Mouse (Mus musculus): ENCODE measurements around the gene Fam172a. TPM values are rescaled to one million over a fixed set of nuclear protein-coding genes. Genes with fewer than 3 reads are reported as not detected.

Gene Fam172a
- total RNA-seq, 2 experiments from 2014 or later = 22.4 to 50.6 TPM

DNA sequence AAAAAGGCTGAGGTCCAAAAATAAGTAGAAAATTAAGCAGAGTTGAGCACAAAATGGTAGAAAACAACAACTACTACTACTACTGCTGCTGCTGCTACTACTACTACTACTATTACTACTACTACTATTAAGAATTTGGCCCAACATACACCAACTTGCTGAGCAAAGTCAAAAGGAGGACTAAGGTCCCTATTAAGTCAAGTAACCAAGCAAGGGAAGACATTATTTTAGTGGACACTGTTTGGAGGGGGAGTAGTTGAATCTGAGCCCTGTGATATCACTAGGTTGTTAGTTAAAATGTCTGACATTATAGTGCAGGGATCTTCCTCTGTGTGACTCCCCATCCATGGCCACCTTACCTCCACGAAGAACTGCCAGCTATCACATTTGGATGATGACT lies 476.2 kb downstream of the Fam172a start:
- no peak for ATAC-seq (replicated peaks; ENCODE audit: poor library complexity)

DNA sequence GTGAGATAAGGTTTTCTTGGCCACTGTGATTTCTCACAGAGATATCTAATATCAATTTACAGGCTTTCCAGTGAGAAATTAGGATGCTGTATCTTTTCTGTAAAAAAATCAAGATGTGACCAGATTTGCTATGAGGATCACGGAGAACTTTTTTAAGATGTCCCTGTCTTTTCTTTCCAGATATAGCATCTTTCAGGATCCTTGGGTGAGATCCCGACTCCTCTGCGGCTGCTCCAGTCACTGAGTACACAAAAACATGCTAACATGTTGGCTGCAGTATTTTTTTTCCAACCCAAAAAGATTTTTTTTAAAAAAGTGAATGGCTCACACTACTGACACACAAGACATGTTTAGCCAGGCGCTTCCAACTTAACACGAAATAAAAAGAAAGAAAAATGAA lies 476.9 kb downstream of the Fam172a start:
- ATAC-seq (replicated peaks; ENCODE audit: poor library complexity) = no peak

DNA sequence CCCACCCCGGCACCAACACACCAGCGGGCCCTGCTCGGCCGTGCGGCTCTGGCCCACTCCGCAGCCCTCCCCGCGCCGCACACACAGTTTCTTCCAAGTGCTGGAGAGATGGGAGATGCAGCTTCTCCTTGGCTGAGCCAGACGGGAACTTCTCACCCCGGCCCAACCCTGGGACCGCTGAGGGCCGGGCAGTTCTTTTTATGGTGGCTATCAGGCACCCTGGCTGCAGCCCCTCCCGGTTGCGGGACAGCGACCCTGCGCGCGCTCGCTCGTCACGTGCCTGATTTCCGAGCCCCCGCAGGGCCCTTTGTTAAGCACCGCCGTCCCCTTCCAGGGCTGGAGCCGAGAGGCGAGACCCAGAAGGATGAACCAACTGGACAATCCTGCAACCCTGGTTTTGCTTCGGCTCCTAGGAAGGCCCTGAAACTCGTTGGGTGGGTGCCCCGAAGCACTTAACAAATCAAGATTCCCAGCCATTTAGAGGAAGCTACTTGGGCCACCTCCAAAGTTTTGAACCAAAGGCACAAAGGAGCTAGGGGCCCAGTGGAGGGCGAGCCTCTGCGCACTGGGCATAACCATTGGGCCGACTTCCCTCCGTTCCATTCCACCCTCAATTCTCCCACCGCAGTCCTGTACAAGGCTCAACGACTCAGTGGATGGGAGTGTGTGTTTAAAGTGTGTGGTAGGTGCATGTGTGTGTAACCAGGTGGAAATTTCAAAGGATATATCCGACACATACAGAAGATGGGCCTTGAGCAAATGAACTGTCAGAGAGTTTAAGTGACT lies 477.7 kb downstream of the Fam172a start:
- no peak for ATAC-seq (replicated peaks; ENCODE audit: poor library complexity)

DNA sequence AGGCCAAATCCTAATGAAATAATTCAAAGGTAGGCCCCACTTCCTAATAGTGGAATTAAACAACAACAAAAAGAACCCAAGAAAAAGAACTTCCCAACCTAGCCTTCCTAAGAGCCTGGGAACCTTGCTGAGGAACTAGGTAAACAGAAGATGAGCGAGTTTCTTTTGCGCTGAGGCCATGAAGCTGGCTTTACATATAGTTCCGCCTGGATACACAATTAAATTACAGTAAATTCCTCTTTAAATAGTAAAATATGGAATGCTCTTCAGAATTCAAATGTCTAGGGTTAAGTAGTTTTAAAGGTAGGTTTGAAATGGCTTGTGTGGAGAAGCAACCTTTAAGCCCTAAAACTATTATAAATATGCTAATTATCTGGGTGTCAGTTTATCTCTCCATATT lies 478.4 kb downstream of the Fam172a start:
- no peak for ATAC-seq (replicated peaks; ENCODE audit: poor library complexity)

DNA sequence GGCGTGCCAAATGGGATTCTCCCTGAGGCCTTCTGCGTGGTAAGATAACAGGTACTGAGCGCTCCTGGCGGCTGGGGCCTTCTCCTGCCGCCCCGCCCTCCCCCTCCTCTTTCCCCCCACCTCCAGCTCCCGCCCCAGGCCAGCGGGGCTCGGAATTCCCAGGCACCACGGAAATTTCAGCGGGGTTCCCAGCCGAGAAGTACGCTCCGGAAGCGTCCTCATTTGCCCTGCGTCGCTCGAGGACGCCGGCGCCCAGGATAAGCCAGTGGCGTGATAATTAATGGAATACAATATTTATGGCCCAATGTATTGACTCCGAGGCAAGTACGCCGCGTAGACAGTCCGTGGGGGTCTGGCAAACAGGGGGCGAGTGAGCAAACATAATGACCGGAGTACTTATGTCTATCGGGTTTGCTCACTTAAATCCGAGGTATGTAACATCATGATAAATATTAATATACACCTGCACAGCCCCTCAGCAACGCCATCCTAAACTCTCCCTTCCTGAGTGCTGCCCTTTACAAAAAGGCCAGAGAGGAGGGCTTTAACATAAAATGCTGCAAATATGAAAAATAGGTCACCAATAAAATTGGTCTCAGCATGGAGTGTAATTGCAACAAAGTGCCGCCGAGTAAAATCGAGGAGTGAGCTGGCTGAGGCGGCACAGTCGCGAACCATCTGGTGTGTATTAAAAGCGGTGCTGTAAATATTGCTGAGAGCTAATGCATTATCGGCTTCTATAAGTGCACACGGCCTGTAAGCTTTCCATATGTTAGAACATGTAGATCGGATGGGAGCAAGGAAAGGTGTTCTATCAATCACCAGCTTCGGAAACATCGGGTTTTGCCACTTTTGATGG lies 479.5 kb downstream of the Fam172a start:
- no peak for ATAC-seq (replicated peaks; ENCODE audit: poor library complexity)

DNA sequence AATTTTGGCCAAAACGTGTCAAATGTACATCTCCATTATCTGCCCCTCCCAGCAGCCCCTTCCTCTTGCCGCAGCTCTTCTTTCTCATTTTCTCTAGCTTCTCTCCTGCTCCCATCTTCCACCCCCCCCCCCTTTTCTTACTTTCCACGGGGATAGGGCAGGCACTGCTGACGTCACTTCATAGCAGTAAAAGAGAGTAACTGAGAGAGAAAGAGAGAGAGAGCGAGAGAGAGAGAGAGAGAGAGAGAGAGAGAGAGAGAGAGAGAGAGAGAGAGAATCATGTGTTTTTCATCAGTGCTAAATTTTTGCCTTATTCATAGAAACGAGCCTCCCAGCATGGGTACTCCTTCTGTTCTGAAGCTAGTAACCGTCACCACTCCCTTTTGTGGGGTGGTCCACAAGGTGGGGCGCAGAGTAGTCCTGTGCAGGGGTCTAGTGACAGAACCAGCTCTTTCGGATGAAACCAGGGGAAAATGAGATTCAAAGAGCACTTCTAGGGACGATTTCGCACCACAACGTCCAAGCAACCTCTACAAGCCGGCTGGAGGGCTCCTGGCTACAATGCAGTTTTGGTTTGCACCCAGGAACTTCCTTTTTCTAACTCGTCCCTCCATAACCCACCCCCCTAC lies 480.2 kb downstream of the Fam172a start:
- ATAC-seq (replicated peaks; ENCODE audit: poor library complexity) = no peak; the same call in 1 of the 2 replicates

DNA sequence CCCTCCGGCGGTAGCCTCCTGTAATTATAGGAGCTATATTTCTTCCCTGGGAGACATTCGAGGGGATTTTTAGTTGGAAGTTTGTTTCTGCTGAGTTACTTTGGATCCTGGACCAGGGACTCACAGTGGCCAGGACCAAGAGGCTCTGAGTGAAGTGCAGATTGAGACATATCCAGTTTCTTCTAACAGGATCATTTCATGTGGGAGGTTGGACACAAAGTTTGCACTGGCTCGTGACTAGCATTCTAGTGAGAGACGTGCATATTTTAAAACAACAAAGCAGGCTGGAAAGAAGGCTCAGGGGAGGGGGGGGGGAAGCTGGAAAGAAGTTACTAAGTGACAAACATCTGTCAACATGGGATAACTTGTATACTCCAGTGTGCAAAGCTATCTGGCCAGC lies 481.2 kb downstream of the Fam172a start:
- no peak for ATAC-seq (replicated peaks; ENCODE audit: poor library complexity)

DNA sequence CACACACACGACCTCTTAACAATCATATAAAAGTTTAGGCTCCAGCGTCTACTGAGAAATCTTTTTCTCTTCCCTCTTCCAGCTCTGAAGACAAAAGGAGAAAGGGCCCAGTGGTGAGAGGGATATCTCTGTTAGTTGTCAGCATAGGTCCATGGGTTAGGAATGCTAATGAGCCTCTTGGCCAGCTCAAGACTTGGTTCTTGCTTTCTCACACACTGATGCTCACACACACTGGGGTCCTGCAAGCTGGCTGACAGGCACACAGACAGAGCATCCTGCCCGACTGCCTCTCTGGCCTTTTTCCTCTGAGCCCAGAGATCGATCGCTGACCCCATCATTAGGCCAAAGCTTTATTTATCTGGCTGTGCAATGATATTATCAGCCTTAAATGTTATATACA lies 482.2 kb downstream of the Fam172a start:
- ATAC-seq (replicated peaks; ENCODE audit: poor library complexity) = no peak

DNA sequence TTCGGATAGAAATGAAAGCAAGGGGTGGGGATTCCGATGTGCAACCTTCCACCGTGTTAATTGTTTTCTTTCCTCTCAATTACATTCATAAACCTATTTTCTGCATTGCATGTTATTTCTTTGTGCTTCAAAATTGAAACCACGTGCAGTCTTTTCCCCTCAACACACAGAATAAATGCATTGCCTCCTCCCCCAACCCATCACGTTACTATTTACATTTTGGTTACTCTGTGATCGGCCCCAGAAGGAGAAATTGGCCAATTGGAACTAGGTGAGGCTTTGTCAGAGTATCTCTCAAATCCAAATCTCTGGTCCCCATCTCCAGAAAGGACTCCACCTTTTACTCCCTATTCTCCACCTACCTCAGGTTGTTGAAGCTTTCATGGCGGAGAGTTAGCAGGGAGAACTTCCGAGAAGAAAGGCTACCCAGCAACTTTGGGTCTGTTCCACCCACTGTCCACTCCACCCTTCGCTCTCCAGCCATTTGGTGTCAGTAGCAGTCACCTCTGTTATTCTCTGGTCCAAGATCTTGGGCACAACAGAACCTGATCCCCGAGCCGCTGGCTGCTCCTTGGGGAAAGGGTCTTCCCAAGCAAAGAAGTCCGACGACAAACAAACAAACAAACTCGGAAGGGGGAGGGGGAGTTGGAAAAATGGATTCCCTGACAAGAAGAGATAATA lies 483.1 kb downstream of the Fam172a start:
- no peak for ATAC-seq (replicated peaks; ENCODE audit: poor library complexity)

DNA sequence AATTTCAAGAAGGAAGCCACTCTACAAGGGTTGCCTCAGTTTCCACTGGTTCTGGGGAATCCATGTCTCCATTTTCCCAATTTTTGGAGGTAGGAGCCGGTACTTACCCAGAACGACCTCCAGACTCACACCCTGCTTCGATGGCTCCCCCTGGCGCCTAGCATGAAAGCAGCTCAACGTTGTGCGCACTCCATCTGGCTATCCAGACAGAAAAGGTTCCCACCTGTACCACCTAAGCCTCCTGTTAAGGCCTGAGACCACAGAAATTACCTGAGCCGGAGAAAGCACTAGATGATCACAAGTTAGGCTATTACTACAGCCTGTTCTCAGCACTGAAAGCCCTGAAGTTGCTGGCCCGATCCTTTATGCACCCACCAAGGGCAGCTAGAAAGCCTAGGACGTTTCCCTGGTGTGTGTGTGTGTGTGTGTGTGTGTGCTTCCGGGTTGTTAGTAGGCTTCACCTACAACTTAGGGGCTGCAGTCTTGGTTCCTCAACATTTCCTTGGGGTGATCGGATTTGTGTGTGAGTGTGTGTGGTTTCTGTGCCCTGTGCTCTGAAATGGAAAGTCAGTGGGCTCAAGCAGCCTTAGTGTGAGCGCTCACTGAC lies 484.6 kb downstream of the Fam172a start:
- ATAC-seq (replicated peaks; ENCODE audit: poor library complexity) = peak; percentile 75

DNA sequence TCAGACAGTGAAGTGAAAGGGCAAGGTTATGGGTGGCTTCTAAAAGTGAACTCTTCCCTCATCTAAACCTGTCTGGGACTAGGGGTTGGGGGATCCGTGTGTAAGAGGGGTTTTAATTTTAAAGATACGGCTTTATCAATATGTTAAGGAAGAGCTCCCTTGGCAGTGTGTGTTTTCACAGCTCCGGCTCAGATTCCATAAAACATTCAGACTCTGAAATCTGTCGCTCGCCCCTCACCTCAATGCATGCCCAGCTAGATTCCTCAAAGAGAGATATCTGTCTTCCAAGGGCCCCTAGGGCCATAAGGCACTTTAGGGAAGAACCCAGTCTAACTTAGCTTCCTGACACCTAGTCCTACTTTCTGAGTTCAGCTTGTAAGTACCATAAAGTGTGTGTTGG lies 486.0 kb downstream of the Fam172a start:
- ATAC-seq (replicated peaks; ENCODE audit: poor library complexity) = no peak

DNA sequence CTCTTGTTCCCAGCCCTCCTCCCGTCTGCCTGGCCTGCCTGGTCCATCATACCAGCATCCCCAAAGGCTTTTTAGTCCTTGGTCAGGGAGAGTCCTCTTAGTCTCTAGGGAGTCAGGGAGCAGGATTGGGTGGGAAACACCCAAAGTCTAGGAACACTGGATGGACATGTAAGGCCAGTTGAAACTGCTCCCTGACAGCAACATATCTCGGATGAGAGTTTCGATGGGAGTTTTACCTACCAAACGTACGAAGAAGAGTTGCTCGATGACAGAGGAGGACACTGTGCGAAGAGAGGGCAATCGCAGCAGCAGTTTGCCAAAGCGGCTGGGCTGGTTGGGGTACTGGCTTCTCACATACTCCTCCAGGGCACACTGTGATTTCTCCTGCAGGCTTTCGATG lies 487.8 kb downstream of the Fam172a start:
- no peak for ATAC-seq (replicated peaks; ENCODE audit: poor library complexity)

DNA sequence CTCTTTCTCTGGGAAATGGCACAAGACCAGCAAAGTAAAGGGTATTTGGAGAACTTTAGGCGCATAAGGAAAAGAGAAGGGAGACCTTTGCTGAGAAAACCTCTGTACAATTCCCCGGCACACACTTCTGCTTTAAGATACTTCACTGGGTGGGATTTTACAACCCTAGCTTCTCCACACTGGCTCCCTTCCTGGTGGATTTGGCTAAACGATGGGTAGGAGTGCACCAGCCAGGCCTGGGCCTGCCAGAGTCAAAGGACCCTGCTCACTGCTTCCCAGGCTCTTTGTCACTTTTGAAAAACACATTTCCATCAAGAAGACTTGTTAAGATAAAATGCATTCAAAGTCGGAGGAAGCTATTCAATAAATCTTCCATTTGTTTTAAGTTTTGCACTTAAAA lies 491.4 kb downstream of the Fam172a start:
- ATAC-seq (replicated peaks; ENCODE audit: poor library complexity) = no peak

DNA sequence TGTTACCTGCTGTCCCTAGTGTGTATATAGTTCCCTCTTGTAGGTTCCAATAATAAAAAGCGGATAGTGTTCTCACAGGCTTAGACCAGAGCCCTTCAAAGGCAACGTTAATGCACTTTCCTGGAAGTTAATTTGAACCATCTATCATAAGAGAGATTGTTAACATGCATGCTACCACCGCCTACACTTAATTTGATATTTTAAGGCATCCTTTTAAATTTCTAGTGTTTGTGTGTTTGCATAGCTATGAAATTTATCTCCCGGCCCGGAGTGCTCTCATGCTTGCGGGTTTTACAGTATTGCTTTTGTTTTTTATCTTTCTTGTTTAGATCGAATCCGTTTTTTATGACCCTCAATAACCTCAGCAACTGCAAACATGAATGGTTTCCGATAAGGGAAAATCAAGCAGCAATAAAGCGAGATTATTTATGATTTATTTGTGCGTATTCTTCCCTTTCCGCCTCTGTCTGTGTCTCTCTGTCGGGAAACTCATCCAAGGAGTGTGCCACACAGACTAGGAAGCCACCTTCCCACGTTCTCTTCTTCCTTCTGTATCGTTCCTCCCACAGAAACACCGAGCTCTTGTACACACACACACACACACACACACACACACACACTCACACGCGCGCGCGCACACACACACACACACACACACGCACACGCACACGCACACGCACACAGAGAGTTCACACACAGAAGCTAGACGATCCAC lies 492.5 kb downstream of the Fam172a start:
- ATAC-seq (replicated peaks; ENCODE audit: poor library complexity) = no peak

DNA sequence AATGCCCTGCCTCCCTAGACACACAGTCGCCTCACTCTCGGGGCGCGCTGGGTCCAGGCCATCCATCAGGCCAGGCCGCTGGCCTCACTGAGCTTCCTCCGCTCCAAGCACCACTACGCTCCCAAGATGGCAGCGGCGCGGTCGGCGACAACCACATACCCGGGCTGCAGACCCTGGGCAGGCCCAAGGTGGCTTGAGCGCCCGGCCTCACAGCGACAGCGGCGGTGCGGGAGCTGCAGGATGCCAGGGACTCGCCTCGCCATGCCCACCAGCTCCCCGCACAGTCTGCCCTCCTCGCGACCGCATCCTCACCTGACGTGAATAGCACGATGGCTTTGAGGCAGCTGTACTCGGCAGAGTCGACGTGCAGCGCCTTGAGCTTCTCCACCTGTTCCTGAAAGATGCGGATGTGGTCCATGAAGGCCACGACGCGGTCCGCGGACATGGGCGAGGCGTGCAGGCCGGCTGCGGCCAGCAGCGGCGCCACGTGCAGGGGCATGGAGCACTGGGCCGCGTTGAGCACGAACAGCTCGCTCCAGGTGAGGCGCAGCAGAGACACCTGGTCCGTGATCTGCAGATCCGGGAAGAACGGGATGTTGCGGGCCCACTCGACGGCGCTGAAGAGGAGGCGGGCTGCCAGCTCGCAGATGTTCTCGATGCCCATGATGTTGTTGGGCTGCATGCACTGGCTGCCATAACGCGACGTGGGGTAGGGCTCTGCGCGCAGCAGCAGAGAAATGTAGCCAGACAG lies 493.2 kb downstream of the Fam172a start:
- 0 out of 2 replicates have a peak, but pooled peaks have one; percentile 7 for ATAC-seq (replicated peaks; ENCODE audit: poor library complexity)

DNA sequence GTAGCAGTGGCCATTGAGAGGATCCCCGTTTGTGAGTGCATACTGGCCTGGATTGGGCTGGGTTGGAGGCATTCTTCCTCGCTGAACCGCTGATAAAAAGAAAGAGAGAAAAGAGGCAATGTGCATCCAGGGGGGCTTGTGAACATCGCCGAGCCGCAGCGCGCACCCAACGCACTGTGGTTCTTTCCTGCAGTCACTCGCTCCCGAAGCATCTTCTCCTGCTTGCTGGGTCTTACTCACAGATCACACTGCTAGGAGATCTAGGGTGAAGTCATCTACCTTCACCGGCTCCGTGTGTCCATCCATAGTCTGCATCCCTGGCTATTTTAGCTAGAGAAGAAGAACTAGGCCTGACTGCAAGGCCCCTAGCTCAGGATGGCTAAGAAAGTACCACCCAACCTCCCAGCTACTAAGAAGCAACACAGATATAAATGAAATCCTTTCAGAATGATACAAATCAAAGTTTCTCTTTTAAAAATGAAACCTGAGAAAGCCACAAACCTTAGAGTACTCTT lies 493.8 kb downstream of the Fam172a start:
- ATAC-seq (replicated peaks; ENCODE audit: poor library complexity) = no peak

DNA sequence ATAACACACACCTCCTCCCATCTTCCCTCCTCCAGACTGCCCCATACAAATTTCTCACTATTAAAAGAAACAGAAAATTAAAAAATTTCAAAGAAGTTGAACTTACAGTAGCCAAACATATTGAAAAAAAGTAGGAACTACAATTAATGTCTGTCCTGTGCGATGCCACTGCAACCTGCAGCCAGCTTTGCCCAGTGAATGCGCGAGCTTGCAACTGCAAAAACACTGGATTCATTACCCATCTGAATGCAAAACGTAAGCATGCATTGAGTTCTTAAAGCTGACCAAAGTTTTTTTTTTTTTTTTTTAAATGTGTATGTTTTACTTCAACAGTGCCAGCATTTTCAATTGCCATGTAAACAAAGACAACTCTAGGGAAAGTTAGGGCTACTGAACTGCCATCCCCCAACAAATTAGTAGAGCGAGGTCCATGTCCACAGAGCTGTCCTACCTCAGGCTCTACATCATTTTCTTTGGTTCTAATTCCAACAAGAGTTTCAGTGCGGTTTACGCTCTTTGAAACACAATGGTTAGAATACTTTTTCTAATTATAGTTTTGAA lies 494.5 kb downstream of the Fam172a start:
- no peak for ATAC-seq (replicated peaks; ENCODE audit: poor library complexity)

DNA sequence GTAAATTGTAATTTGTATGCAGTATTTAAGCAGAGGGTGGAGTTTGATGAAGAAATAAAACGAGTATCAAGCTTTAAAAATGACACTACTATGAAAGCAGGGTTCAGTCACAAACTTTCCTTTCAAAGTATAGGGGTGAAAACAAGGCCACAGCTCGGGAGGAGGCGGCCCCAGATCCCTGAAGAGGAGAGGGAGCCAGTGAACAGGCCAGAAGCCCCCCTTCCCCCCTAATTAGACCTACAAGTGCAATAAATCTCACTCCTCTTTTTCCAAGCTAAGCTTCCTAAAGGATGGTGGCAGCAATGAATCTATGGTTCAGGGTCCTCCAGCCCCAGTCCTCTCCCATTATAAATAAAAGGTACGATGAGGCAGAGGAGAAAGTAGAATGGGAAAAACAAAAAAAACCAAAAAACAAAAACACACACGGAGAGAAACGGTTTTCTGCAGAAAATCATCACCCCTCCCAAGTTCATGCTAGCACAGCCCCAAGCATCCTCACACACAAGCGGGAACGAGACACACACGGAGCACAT lies 495.5 kb downstream of the Fam172a start:
- ATAC-seq (replicated peaks; ENCODE audit: poor library complexity) = no peak

Data from megakaryocyte progenitor cell, adult 5-6 weeks (primary cell).